Mouse (Mus musculus) A20 (cell line): Measurements from ENCODE around the gene Ptgs1.
"Not testable (repeated sequence)": the region's sequence is repeated elsewhere in the genome, so short reads cannot be mapped to it uniquely, and the experiment has no call there.

Experiments used
- DNase-seq: peaks from one replicate; pipeline ENCODE4 v3.0.0-alpha.2; 2011; ENCODE audit warnings: low read depth, low spot score

The Ptgs1 gene

GRCm38 (mm10) chr2:36230366-36230765 lies at the start of gene Ptgs1:
Ptgs1 (plus strand) TSS chr2:36230426.
- DNase-seq = no peak

GRCm38 (mm10) chr2:36181587-36182368 lies 48.4 kb upstream of the Ptgs1 start:
- not testable (repeated sequence) for DNase-seq

DNA sequence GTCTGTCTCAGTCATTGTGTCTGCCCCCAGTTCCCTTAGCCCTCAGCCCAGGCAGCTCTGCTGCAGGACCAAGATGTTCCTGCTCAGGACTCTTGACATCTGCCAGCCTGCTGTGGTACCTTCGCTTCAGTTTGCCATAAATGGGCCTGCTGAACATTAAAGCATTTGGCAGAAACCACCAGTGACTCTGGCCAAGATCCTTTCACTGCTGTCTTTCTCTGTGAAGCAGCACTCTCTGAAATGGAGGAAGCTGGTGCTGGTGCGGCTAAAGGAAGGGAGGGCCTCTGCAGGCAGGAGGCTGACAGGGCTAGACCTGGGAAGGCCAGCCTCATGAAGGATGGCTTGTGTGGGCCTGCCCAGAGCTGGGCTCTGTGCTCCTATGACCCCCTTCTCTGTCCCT lies 46.9 kb upstream of the Ptgs1 start:
- no peak for DNase-seq

DNA sequence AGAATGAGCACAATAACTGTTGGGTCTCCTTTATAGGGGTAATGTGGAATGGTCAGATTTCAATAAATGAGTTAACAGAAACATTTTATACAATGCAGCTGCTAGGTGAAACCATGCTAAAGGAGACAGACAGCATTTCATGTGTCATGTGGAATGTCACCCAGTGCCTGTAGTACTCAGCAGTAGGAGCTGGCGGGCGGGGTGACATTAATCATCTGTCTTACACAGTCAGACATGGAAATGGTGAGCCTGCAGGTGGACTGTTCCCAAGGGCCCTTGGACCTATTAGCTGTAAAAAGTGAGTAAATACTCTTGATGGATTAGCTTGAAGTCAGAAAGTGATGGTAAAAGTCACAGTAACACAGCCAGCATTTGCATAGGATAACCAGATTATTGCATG lies 46.0 kb upstream of the Ptgs1 start:
- DNase-seq = no peak

GRCm38 (mm10) chr2:36184876-36185275 lies 45.4 kb upstream of the Ptgs1 start:
- no peak for DNase-seq

GRCm38 (mm10) chr2:36189200-36189599 lies 41.0 kb upstream of the Ptgs1 start:
- DNase-seq = not testable (repeated sequence)

- DNase-seq = no peak
Observed at GRCm38 (mm10) chr2:36191098-36191941, 38.9 kb upstream of the Ptgs1 start.

DNA sequence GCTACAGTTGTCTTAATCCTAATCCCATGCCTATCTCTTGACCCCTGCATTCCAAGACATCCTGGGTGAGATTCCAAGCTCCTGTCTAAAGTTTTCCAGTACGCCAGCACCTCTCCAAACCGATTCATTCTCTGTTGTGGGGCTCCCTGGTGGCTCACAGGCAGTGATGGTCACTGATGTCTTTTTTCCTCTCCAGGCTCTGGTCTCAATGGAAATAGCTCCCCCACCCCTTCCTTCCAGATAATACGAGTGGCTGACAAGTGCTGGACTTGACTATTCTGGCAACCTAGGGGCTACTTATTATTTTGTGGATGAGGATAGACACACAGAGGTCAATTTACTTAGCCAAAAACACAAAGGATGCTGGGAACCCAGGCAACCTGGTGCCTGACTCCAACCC lies 33.2 kb upstream of the Ptgs1 start:
- DNase-seq = no peak

GRCm38 (mm10) chr2:36197919-36198881 lies 32.0 kb upstream of the Ptgs1 start:
- no peak for DNase-seq

- no peak for DNase-seq
Observed at GRCm38 (mm10) chr2:36198882-36199262, 31.4 kb upstream of the Ptgs1 start.

DNA sequence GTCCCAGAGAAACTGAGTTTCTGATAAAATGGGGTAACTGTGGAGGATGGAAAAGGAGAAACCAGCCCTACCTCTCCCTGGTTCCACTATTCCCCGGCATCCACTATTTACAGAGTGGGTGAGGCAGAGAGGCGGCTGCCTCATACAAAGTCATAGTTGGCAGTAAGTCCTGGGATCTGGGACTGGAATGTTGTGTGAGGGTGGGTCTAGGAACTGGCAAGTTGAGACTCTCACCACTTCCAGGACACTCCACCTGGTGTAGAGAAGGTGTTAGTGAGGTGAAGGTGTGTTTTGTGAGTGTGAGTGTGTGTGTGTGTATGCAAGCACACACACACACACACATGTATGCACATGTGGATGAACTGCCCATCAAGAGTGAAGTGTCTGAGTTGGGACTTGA lies 29.4 kb upstream of the Ptgs1 start:
- DNase-seq = no peak

DNA sequence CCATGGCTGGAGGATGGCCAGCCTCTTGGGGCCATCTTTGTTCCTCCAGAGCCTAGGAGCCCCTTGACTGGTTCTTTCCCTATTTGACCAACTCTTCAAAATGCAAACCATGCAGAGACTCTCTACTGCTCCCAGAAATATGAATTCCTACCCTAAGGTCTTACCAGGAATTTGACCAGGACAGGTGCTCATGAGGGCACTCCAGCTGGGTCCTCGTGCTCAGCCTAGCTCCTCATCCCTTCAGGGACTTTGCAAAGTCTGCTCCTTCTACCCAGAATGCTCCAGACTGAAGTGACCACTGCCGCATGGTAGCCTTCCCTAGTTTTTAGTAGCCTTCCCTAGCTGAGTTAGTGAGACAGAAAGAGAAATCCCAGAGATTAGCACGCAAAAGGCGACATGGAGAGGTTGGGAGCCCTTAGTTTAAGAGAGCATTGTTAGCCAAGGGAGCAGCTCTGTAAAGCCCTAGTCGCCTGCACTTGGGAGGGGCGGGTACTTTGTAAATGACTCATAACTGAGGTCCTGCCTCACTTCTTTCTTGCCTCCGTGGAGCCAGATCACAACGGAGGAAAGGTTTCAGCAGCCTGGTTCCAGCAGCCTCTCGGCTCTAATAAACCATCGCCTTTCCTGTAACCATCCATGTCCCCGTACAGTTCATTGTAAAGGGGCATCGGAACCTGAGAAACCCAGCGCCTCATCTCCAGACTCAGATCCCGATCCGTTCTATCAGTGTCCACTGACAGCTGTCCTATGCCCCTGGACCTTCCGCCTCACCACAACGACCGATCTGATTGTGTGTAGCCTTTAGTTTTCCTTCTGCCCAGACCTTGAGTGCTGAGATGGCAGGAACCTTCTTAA lies 28.2 kb upstream of the Ptgs1 start:
- DNase-seq = peak; percentile 39

GRCm38 (mm10) chr2:36202611-36202880 lies 27.7 kb upstream of the Ptgs1 start:
- DNase-seq = no peak

- DNase-seq = peak; percentile 87
Observed at GRCm38 (mm10) chr2:36203011-36203825, 27.0 kb upstream of the Ptgs1 start.

- DNase-seq = no peak
Observed at GRCm38 (mm10) chr2:36204595-36204994, 25.6 kb upstream of the Ptgs1 start.

DNA sequence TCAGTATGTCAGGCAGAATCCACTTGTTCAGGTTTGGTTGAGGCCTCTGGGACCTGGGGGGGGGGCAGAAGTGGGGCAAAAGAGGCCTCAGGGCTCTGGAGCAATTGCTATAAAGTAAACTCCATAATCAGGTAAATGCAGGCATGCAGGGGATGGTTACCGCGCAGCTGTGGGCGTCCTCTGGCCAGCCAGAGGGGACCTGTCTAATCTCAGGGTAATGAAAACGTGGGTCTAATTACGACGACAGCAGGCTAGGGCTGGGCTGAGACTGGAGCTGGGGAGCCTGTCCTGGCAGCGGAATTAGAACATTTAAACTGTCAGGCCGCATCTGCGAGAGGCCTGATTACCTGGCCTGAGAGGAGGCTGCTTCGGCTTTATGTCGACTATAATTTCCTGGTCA lies 23.2 kb upstream of the Ptgs1 start:
- DNase-seq = no peak

GRCm38 (mm10) chr2:36210796-36211195 lies 19.4 kb upstream of the Ptgs1 start:
- DNase-seq = no peak

GRCm38 (mm10) chr2:36211785-36212184 lies 18.4 kb upstream of the Ptgs1 start:
- DNase-seq = no peak

GRCm38 (mm10) chr2:36213108-36213507 lies 17.1 kb upstream of the Ptgs1 start:
- no peak for DNase-seq

DNA sequence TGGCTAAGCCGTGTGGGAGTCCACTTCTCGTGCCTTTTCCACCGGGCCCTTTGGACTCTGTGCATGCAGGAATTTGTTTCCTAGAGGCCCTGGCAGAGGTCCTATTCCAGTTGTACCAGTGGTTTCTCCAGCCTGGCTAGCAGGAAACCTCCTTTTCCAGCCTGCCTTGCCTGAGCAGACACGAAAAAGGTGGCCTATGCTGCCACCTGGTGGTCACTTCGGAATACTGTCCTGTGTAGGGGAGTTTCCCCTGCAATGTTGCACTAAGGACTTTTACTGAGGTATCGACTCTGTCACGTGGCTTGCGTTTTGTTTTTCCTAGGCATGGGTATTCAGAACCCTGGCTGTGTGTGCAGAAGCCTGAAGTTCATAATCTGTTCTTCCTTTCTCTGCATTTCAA lies 16.2 kb upstream of the Ptgs1 start:
- DNase-seq = peak; percentile 84
